Mouse (Mus musculus): ENCODE results near the gene Gfpt2. TPM values are rescaled to one million over a fixed set of nuclear protein-coding genes. Genes with fewer than 3 reads are reported as not detected.

The Gfpt2 gene
- polyA plus RNA-seq, 1 experiment, result 15.4 TPM

DNA sequence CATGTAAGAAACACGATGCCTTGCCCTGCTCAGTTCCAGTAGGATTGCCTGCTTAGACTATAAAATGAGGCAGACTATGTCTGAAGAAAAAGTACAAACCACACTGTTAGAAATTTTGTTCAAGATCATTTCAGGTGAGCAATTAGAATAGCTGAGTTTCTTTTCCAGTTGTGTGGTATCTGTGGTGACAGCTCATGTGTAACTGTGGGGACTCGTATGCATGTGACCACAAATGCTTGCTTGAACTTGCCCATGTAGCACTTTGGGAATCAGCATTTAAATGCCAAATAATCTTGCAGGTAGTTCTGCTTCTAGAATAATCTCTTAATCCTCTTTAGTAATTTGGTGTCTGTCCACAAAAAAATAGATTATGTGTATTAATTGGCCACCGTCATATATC lies 89.4 kb downstream of the Gfpt2 start:
- DNase-seq (ENCODE audit: low read depth), result no peak

Other genes with a start within 250 kb of the Gfpt2 start
- not detected in 2 replicates for gene Olfr1380, start 237.3 kb upstream of the Gfpt2 start, polyA plus RNA-seq (2012; rRNA removed)
- 8.8 and 9.2 TPM in 2 replicates for gene Flt4, start 184.9 kb upstream of the Gfpt2 start, polyA plus RNA-seq (2012; rRNA removed)
- gene Scgb3a1, start 130.6 kb upstream of the Gfpt2 start, polyA plus RNA-seq (2012; rRNA removed), result not detected in 2 replicates
- 13.6 and 17.0 TPM in 2 replicates for gene Cnot6, start 81.5 kb upstream of the Gfpt2 start, polyA plus RNA-seq (2012; rRNA removed)
- gene Mapk9, start 52.6 kb downstream of the Gfpt2 start, polyA plus RNA-seq (2012; rRNA removed), result 37.4 and 37.7 TPM in 2 replicates
- 0.33 and 0.62 TPM in 2 replicates for gene Rasgef1c, start 107.7 kb downstream of the Gfpt2 start, polyA plus RNA-seq (2012; rRNA removed)
- 47.0 and 50.1 TPM in 2 replicates for gene Rnf130, start 231.2 kb downstream of the Gfpt2 start, polyA plus RNA-seq (2012; rRNA removed)

Measured in gonadal fat pad, adult 2 months (tissue).